Mouse (Mus musculus) c-Kit-positive CD71-positive TER-119-negative erythroid progenitor cells, embryonic 14.5 days (primary cell): Measurements from ENCODE around the gene Pole2.
A peak's percentile ranks its signal among the peaks of the same experiment; 100 is the strongest.

Experiments used
- DNase-seq: peaks from one replicate; pipeline ENCODE4 v3.0.0-alpha.2; 2013; ENCODE audit warnings: low read depth

Gene Pole2

GRCm38 (mm10) chr12:69227776-69228466 is at the start of gene Pole2:
Gene Pole2 (minus strand): TSS chr12:69228195.
- peak; percentile 81 for DNase-seq

GRCm38 (mm10) chr12:69268956-69269355 is 41.0 kb upstream of the Pole2 start:
- no peak for DNase-seq

GRCm38 (mm10) chr12:69267956-69268632 is 40.1 kb upstream of the Pole2 start:
- DNase-seq = no peak

- DNase-seq = no peak
Observed at GRCm38 (mm10) chr12:69265031-69265430, 37.0 kb upstream of the Pole2 start.

GRCm38 (mm10) chr12:69262251-69262650 is 34.3 kb upstream of the Pole2 start:
- no peak for DNase-seq

- no peak for DNase-seq
Observed at GRCm38 (mm10) chr12:69257836-69258235, 29.8 kb upstream of the Pole2 start.

- DNase-seq = no peak
Observed at GRCm38 (mm10) chr12:69253806-69254205, 25.8 kb upstream of the Pole2 start.

GRCm38 (mm10) chr12:69250756-69251155 is 22.8 kb upstream of the Pole2 start:
- DNase-seq = no peak

- DNase-seq = no peak
Observed at GRCm38 (mm10) chr12:69249766-69250165, 21.8 kb upstream of the Pole2 start.

GRCm38 (mm10) chr12:69241771-69242431 is 13.9 kb upstream of the Pole2 start:
- no peak for DNase-seq

- DNase-seq = no peak
Observed at GRCm38 (mm10) chr12:69241405-69241770, 13.4 kb upstream of the Pole2 start.

- DNase-seq = no peak
Observed at GRCm38 (mm10) chr12:69240876-69241275, 12.9 kb upstream of the Pole2 start, which contains the start of gene Klhdc1. Gene Klhdc1 (plus strand): TSS chr12:69241176.

- DNase-seq = no peak
Observed at GRCm38 (mm10) chr12:69238284-69238683, 10.3 kb upstream of the Pole2 start.

GRCm38 (mm10) chr12:69235782-69236181 is 7.8 kb upstream of the Pole2 start:
- DNase-seq = no peak

GRCm38 (mm10) chr12:69229251-69229650 is 1.3 kb upstream of the Pole2 start:
- DNase-seq = peak; percentile 49

GRCm38 (mm10) chr12:69220613-69221277 is 7.2 kb downstream of the Pole2 start:
- DNase-seq = no peak

- DNase-seq = no peak
Observed at GRCm38 (mm10) chr12:69216587-69216986, 11.4 kb downstream of the Pole2 start.

GRCm38 (mm10) chr12:69215000-69215785 is 12.8 kb downstream of the Pole2 start:
- DNase-seq = no peak

GRCm38 (mm10) chr12:69214393-69214792 is 13.6 kb downstream of the Pole2 start:
- DNase-seq = no peak

- DNase-seq = no peak
Observed at GRCm38 (mm10) chr12:69213186-69213777, 14.7 kb downstream of the Pole2 start.

GRCm38 (mm10) chr12:69211057-69211456 is 16.9 kb downstream of the Pole2 start:
- DNase-seq = no peak
